Mouse (Mus musculus) thymus, postnatal 36 days (tissue): Measurements from ENCODE around the gene Elmsan1.

Source experiments
- DNase-seq, 2 experiments: peaks; one replicate each; pipeline ENCODE4 v3.0.0; 2022; ENCODE audit warnings: mixed read lengths in 2 of 2

Elmsan1 gene

GRCm38 (mm10) chr12:84174190-84174811, 44.4 kb downstream of the Elmsan1 start:
- no peak for DNase-seq

GRCm38 (mm10) chr12:84173309-84173915, 45.3 kb downstream of the Elmsan1 start:
- no peak for DNase-seq

DNA sequence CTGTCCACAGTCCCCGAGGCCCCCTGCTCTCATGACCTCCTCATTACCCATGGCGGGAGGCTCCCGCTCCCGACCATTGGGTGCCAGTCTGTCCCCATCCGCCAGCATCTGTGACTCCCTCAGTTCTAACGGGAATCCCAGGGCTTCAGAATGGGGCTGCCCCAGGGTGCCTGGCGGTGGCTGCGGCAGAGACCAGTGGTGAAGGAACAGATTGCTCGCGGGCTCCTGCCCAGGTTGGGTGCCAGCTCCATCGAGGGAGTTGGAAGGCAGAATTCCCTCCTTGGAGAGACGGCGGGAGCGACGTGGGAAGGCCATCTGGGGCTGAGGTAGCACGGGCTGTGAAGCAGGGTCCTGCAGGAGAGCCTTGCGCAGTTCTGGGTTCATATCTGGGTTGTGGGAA, 45.8 kb downstream of the Elmsan1 start:
- DNase-seq, result no peak

DNA sequence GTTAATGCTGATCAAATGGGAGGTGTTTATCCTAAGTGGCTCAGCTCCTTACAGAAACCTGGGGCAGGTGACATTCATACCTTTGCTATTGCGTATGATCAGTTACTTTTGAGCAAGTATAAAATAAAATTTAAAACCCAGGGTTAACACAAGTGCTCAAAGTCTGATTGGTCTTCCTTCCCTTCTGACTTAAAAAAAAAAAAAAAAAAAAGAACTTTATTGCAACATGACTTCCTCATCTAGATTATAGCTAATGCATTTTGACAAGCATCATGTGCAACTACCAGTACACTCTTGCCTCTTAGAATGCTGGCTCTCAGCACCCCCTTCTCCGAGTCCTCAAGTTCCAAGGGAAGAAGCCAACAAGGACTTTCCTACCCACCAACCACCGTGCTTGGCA, 46.5 kb downstream of the Elmsan1 start:
- DNase-seq, result no peak

- DNase-seq, result no peak
Observed at GRCm38 (mm10) chr12:84170610-84171009, 48.1 kb downstream of the Elmsan1 start.

DNA sequence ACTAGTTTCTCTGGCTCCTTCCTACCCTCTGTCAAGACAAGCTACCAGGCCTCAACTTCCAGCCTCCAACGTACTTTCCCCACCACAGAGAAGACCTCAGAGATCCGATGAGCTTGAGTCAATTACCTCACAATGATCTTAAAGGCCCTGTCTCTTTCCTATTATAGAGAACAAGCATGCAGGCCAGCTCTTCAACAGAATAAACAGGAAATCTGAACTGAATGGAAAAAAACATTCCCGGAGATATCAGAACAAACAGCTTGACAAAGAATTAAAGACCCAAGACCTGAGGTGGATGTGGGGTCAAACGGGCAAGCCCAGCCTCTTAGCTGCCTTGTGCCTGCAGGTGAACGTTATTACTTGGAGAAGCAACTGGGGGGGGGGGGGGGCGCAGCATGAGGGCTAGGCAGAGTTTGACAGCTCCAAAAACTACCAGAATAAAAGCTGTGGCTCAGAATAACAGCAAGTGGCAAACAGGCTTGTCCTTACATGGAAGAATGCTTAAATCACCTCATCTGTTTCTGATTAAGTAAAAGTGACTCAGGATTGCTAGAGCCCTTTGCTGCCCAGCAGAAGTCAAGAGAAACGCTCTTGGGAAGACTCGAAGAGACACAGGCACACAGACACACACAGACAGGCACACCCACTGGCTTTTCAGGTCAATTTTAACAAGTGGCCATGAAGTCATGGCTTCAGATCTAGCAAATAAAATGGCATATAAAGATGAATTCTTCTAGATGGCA, 52.9 kb downstream of the Elmsan1 start:
- no peak for DNase-seq

DNA sequence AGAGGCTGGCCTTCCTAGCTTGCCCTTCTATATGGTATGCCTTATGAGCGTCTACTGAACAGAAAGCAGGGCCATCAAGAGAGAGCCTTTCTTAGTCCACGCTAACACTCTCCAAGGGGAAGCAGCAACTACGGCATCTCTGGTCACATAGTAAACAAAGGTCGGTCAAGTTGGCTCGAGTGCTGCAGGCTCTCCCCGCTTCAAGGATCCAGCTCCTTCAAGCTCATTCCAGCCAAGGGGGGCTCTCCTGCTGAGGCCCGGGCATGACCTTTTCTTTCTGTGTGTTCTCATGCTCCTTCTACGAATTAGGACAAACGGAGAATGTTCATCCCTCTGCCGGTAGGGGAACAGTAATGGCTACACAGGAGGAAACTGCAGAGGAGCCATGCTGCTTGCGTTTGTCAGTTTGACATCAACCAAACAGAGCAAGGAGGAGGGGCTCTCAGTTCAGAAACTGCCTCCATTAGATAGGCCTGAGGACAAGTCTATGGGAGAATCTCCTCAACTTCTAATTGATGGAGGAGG, 55.0 kb downstream of the Elmsan1 start:
- no peak for DNase-seq

DNA sequence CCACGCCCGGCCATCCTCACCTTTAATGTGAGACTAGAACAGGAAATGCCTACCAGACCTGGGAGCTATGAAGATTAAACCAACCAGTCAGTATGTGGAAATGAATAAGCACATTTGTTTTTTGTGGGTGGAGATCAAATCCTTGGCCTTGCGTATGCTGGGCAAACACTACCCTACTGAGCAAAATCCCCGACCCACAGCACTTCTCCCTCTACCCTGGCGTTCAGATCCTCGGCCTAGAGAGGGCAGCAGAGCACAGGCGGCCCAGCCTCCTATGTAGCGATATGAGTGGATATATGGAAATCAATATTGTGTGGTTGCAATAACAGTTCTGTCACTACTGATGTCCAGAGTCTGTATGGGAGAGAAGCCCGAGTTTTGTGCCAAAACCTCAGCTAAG, 55.5 kb downstream of the Elmsan1 start:
- DNase-seq, result peak; percentile 54 to 56

- peak; percentile 49 to 51 for DNase-seq
Observed at GRCm38 (mm10) chr12:84161616-84162433, 56.9 kb downstream of the Elmsan1 start.

DNA sequence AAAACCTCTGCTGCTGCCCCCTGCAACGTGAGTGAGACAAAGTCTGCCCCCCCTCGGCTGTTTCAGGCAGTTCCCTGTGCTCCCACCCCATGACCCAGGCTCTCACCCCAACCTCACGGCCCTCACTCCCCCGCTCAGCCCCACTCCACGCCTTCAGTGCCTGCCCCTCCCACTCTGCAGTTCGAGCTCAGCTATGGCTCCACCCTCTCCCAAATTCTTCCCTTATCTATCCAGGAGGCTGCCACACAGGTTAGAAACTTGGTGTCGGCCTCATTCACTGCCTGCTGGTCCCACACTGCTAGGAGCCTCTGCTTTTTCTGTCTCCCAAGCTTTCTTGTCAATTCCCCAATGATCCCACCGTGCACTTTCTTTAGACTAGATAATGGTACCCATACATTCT, 57.6 kb downstream of the Elmsan1 start:
- DNase-seq, result no peak

DNA sequence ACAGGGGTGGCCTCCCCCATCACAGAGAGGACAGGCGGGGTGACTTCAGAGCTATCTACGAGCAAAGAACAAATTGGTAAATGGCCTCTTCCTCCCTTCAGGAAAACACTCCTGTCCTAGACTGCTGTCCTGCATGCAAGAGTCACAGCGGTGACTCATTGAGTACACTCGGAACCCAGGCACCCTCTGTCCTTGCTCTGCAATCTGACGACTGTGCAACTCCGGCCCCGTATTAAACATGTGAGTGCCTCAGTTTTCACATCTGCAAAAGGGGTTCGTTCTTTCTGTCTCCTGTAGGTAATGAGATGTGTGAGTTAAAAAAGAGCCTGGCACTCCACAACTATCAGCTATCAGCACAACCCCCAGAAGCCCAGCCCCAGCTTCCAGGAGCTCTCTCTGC, 58.2 kb downstream of the Elmsan1 start:
- DNase-seq, result no peak

DNA sequence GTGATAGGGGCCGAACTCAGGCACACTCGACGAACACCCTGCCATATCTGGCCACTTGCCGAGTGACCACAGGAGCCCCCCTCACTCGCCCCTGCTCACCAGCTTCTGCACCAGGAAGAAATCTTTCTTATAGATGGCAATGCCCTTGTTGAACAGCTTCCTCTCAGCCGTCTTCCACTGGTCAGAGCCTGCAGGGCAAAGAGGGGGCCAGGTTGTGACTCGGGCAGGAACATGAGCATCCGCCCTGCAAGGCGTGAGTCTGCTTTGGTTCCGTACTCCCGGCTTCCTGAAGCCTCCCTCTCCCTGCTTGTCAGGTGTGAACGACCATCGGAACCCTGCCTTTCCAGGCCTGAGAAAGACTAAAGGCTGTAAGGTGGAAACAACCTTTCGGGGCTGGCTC, 60.5 kb downstream of the Elmsan1 start:
- DNase-seq, result no peak

- DNase-seq, result no peak
Observed at GRCm38 (mm10) chr12:84156210-84156609, 62.5 kb downstream of the Elmsan1 start.

DNA sequence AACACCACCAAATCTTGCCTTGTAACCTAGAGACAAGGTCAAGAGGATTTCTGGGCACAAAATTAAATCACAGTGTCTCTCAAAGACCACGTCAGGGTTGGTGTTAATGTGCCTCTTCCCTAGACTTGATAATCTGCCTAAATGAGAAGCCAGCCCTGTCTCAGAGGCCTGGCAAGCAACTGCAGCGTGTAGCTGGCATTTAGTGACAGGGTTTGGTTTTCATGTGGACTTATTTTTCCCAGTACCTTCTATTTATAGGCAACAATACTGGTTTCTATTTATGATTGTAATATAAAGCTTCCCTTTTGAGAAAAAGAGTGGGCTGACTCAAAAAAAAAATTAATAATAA, 63.2 kb downstream of the Elmsan1 start:
- no peak for DNase-seq

DNA sequence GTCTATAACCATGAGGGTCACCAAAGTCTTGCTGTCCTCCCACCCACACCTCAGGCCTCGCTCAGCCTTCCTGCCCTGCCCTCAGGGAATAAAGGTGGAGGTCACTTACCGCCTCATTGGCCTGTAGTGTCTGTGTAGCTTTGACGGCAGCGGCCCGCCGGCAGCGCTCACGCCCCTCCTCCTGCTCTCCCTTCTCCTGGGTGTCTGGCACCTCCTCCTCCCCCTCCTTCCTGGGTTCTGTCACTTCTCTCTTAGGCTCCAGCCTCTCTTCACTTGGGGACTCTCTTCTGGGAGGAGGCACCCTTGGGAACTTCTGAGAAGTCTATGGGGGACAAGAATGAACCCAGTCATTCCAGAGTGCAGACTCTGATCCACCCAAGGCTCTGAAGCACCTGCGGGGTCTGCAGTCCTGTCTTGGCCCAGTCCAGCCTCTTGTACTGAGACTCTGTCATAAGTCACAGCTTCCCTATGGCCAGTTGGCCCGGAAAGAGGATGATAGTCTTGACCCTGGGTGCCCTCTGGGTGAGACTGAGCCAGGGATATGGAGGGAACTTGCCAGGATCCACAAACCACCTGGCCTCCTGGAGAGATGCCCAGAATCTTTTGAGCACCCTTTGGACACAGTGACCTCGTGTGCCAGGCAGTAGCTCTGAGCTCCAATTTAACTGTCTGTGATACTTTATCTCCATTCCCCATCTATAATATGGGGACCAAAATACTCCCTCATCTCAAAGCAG, 63.7 kb downstream of the Elmsan1 start:
- no peak for DNase-seq

DNA sequence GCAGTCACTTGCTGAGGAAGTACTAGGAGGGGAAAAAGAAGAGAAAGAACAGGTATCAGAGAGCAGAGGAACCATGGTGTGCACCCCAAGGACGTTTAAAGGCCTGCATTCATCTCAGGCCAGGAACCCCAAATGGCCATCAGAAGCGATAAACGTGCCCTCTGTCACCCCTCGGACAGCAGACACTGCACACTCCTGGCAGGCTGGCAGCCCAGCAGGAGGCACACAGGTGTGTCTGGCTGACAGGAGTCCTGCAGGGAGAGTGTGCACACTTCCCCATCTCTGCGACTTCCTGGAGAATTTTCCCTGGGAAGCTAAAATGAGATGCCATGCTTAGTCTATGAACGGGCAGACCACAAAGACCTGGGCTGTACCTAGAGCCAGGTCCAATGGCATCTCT, 65.3 kb downstream of the Elmsan1 start:
- DNase-seq, result no peak

DNA sequence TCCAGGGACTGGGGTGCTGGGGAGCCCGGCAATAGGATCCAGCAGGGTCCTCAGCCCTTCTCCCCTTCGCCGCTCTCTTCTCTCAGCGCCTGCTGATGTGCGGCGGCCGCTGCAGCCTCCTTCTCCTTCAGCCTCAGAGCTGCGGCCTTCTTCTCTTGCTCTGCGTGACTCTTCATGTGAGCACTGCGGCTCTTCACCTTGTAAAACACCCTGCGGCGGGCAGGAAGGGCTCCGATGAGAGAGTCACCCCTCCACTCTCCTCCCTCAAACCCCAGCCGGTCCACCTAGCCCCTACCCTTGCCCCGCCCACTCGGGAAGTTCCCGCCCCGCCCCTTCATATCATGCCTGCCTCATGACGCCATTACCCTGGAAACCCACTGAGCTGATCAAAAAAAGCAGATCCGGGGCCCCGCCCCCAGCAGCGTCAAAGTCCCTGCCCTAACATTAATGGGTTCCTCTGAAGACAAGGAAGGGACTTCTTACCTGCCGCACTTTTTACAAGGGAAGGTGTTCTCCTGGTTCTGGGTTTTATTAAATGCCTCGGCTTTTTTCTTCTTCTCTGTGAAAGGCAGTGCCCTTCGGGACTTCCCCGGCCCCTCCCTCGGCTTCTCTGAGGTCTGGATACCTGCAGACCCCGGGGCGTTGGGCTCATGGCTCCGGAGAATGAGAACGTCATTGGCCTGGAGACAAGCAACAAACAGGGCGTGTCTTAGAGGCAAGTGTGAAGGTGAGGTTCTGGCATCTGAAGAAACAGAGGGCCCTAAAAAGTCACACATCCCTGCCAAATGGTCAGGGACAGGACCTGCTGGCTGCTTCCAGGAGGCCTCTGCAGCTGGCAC, 66.1 kb downstream of the Elmsan1 start:
- DNase-seq, result no peak

- DNase-seq, result no peak
Observed at GRCm38 (mm10) chr12:84151911-84152310, 66.8 kb downstream of the Elmsan1 start.

DNA sequence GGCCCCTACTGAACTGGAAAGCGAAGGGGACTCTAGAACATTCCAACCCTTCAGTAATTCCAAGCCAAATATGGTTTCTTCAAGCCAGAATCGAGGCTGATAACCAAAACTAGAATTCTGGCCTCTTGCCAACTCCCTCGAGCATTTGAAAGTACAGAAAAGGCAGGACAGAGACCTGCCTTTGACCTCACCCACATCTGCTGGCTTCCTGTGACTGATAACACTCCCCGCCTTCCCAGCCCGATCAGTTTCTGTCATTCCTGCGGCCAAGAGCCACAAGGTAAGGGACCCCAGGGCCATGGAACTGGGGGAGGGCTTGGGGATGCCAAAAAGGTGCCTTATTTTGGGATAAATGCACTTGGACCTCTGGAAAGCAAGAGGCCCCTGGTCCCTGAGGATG, 67.7 kb downstream of the Elmsan1 start:
- DNase-seq, result no peak

DNA sequence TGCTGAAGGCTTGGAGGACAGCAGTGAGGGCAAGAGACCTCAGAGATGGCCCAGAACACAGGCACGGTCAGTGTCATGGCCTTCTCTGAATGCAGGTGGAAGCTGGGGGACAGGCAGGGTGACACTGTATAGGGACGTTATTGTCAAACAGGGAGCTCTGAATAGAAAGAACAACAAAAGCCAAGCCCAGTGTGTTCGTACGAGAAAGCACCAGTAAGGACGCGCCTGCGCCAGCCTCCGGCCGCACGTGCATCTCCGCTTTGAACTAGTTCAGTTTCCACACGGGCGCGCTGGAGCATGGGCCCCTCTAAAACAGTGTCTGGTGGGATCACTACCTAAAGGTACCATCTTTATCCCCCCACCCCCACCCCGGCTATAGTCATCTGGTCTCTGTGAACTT, 68.7 kb downstream of the Elmsan1 start:
- no peak for DNase-seq

DNA sequence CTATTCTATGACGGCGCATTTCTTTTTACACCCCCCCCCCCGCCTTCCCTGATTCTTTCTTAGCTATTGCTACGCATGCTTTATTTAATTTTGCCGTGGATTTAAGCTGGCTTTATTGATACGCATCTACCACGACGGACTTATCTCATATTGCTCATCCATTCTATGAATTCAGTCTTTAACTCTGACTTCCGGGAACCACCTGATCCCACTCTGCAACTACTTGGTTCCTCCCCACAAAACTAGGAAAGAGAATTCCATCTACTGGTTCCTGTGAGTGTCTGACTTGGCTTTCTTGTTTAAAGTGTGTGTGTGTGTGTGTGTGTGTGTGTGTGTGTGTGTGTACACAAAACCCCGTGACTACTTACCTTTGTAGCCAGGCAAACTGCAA, 70.1 kb downstream of the Elmsan1 start:
- DNase-seq, result no peak
